Mouse (Mus musculus) lung, postnatal 25 days (tissue): ENCODE data around the gene Elovl5.
"Not testable (repeated sequence)": the region's sequence is repeated elsewhere in the genome, so short reads cannot be mapped to it uniquely, and the experiment has no call there.

Source experiments
- DNase-seq: peaks from one replicate; pipeline ENCODE4 v3.0.0; 2022; ENCODE audit warnings: low spot score

The Elovl5 gene

DNA sequence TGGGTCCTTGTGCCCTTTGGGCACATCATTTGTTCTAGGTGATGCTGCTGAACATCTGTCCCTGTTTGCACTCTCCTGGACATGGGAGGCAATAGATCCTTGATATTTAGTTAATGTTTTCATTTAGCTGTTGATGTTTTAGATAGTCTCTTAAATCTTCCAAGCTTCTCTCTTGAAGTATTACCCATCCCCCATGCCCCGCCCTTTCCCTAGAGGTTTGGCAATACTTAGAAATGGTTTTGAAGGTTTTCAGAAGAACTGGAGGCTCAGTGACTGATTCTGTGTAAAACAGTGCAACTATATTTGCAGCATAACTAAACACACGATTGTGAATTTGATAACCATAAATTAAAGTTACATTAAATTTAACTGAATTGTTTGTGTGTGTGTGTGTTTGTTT, 38.3 kb downstream of the Elovl5 start:
- DNase-seq, result no peak

DNA sequence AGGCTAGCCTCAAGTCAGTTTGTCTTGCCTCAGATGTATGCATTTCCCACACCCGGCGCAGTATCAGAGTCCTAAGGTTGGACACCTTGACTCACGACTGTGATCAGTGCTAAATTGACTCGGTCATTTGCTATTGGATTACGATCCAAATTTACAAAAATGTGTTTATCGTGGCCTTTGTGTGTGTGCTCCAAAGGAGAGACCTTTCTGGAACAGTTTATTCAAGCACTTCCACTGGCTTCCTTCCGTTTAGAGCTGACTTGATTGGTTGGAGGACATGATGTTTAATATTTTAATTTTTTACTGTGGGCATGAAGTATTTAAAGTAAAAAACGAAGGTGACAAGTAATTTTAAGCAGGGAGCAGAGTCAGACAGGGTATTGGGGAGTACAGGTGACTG, 38.8 kb downstream of the Elovl5 start:
- no peak for DNase-seq

DNA sequence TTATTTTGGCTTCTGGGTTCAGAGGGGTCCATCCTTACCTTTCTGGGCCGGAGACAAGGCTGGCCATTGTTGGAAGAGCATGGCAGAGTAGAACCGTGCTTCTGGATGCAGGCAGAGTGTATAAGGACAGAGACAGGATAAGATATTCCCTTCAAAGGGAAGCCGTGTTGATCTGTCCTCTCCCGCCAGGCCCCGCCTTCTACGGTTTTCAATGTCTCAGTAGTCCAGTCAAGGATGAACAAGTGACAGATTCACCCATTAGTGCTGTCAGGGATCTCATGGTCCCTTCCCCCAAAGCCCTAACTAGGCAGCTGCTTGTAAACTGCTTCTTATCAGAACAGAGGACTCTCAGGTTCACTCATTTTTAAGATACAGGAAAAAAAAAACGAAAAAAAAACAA, 41.2 kb downstream of the Elovl5 start:
- no peak for DNase-seq

DNA sequence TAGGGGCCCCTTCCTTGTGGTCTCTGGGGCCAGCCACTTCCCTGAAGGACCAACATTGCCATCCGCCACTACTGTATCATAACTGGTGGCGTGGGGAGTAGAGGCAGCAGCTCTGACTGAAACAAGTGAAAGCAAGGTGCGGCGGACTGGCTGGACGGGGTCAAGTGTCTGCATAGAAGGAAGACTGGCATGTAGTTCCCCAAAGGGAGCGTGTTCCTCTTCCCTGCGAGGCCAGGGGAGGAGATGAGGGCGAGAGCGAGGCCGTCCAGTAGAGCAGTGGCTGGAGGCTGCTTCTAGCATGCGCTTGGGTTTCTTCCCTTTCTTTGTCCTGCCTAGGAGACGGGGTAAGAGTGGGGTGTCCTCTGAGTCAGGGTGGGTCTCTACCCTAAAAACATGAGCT, 42.6 kb downstream of the Elovl5 start:
- DNase-seq, result no peak

DNA sequence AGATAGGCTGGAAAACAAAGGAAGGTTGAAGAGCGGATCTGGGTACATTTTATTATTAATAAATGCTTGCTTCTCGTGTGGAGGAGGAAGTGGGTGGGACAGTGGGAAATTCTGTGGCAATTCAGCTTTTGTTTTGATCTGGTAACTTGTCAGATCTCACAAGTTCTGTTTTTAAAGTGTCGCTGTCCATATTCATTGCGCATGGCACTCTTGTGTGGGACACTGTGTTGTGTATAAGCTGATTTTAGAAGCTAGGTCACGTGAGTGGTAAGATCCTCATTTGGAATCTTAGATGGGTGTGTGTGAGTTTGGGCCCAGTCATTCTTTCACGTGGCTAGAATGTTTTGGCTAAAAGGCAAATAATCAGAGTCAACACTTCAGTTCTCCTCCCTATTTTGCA, 44.2 kb downstream of the Elovl5 start:
- peak; percentile 56 for DNase-seq

DNA sequence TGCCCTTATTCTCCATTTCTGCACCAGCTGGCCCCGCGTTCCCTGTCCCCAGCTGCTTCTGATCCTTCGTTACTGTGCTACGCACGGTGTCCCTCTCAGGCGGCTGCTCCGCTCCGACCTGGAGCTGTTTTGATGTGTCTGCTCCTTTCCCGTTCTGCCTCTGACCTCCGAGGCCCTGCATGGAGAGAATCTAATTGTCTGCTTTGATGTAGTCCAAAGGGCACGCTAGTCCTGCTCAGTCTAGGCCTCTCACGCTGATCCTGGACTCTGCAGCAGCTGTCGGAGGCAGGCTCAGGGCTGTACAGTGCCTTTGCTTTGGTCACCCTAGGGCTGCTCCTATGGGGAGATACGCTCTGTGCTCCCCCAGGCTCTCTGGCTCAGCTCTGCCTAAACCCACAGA, 46.9 kb downstream of the Elovl5 start:
- DNase-seq, result no peak

DNA sequence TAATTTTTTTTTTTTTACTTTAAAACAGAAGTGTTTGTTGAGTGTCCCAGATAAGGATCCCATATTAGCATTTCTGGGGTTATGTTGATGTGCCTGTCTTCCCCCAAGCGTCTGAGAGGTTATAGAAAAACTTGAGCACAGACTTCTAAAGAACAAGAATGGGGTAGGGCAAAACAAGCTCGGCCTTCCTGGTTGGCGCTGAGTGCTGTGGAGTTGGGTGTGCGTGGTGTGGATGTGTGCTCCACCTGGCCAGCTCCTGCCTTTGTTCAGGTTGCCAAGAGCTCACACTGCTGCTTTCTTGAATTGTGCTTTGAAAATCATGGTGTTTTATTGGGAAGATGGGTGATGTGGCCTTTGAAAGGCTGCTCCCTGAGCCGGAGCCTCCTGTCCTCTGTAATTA, 48.1 kb downstream of the Elovl5 start:
- peak; percentile 62 for DNase-seq

DNA sequence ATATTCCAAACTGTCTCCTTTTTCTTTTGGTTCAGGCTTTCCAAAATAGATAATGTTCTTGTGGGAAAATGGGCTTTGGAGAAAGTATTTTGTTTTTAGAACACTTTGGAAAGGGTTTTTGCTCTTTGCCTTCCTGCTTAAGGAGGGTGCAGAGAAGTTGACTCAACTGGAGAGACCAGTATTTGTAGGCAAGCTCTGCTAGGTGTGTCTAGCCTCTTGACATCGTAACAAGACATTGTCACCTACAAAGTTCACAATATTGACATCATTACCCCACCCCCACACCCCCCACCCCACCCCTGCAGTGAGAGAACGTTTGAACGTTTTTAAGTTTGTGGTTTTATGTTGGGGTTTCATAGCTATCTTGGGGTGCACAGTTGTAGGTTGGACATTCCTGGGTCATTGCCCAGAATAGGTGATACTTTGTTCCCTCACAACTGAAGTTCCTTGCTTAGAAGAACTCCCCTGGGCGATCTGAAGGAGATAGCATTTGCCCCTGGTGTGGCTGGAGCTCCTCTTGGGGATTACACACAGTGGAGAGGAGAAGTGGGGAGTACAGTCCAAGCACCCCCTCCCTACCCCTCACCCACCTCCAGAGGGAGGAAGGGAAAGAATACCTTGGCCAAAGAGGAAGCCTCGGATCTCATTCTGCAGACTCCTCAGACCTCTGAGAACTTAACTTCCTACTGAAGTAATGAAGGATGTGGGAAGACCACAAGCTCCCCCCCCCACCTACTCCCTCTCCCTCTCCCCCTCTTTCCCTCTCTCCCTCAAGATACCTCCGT, 48.8 kb downstream of the Elovl5 start:
- DNase-seq, result no peak

DNA sequence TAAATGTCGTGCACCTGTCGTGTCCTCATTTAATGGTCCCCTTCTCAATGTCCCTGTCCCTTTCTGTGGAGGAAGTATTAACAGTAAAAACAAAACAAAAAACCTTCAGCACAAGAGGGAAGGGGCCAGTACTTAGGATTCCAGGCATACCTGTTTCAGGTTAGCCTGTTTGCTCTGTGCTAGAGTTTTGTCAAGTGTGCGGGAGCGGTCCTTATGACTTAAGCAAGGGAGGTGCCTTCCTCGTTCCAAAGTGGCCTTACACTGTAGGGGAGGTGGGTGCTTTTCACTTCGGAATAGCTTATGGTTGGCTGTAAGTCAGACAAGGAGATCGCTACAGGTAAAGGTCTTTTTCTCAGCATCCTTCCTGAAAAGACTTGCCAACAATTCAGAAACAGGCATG, 49.7 kb downstream of the Elovl5 start:
- peak; percentile 89 for DNase-seq

DNA sequence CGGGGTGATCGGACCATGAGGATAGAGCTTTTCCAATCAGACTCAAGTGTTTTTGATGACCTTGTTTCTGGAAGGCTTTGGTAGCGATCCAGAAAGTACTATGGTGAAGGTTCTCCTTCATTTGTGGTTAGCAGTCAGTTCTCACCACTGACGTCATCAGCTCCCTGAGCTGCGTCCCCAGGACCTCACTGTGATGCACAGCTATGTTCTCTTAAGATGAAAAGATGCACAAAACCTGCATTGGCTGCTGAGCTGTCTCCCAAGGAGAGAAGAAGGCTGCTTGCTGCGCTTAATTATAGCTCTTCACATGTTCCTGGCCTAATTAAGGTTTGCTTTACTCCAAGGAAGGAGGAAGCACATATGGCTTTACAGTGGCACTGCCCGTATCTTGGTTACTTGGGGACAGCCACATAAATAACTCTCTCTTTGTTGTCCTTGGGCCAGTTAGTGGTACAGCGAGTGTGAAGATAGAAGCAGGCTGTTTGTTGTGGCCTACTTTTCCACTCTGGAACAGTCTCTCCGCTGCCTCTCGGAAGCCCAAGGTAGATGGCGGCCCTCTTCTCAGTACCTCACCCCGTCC, 50.5 kb downstream of the Elovl5 start:
- no peak for DNase-seq

DNA sequence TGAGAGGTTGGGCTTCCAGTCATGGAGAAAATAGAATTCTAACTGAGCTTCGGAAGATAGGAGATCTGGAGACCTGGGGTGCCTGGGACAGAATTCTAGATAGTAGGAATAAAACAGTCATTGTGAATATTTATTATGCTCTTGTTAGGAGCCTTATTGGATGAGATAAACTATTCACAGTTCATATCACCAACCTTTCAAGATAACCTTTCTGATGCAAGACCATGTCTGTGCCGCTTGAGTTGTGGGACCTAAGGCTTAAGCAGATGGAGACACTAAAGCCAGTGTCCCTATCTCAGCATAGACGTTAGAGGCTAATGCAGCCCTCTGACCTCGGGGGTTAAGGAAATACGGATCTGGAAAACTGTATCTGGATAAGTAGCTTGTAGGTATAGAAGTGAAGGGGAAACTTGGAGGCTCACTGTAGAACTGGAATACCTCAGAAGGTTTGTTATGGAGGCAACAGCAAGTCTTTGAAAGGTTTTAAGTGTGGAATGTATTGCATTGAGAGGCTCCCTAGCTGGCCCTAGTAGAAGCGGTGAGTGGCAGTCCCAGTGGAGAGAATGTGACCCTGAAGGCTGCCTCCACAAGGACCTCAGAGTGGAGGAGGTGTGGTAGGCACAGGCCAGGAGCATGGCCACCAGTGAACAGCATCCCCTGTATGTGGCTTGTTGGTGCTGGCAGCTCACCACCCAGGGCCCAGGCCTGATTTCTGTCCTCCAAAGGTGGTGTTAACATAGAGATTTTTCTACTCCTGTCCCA, 52.2 kb downstream of the Elovl5 start:
- no peak for DNase-seq

DNA sequence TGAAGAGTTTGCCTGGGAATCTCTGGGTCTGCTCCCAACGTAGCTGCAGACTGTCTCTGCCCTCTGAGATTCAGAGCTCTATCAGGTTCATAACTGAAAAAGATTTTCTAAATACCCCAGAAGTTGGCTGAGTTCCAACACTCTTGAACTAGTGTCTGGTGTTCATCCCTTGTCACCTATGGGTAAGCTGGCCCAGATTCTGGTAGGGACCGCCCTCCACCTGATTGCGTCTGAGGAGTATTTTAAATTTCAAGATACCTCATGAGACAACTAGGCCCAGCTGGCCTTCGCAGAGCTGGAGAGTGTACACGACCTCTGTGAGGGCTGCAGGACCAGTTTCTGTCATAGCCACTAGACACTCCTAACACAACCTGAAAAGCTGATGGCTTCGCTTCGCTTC, 61.8 kb downstream of the Elovl5 start:
- DNase-seq, result no peak

DNA sequence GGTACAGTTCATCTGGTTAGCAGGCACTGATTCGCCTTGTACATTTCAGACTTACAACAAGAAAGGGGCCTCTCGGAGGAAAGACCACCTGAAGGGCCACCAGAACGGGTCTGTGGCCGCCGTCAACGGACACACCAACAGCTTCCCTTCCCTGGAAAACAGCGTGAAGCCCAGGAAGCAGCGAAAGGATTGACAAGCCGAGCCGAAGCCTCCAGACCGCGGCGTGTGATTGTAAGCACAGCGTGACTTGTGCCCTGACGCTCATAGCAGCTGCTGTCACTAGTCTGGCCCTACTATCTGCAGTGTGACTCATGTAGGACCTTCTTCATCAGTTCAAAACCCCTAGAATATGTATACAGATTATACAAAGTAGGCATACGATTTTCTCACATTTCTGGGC, 65.5 kb downstream of the Elovl5 start:
- no peak for DNase-seq

DNA sequence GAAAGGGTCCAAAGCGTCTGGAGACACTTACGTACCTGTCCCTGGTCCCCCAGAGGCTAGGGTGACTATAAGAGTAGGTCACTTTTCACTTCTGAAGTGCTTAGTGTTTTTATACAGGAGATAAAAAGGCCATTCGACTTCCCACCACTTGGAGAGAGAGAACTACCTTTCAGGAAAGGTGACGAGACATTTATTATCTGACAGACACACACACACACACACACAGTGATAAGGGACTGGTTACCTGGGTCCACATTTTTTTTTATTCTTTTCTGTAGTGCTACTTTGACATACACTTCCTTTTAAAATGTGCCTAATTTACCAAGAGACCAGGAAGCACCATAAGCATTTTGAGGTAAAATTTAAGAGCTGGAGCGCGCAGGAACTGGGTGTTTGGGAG, 66.4 kb downstream of the Elovl5 start:
- no peak for DNase-seq

DNA sequence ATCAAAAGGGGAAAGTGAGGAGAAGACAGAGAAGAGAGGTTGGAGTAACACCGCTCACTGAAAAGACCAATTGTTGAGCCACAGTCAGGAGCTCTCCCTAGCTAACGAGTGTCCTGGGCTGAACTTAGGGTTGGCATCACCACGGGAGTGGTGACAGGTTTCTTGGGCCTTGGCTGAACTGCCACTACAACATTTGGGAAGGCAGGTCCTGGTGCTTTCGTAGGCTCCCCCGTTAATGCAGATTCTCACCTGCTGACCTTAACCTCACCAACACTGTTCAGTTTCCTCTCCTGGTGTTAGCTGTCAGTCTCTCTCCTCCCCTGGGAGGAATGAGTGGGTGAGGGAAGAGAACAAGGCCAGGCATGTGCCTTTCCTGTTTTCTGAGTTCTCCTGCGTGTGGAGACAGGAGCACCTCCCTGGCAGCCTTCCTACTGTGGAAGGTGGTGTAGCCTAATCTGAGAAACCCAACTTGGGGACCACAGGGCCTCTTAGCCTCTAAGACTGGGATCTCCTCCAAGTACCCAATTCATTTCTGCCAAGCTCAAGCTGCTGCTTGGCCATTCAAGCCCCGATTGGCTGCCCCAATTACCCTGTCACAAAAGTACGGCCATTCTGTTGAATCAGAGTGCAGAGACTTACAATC, 69.1 kb downstream of the Elovl5 start:
- no peak for DNase-seq

DNA sequence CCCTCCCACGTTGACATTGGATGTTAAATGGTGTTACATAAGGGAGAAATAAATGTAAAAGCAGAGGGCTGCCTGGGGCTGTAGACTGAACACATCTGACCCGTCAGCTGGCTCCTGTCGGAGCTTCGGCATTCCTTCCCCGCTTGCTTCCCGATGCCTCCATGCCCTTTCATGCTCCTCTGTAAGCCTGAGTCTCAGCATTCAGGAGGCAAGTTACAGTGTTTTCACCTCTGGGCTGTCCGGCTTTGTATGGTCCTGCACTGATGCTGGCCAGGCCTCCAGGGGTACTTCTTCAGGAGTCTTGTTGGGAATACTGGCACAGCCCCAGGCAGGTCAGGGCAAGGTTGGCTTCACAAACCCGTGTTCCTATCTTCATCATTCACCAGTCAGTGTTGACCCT, 72.5 kb downstream of the Elovl5 start:
- DNase-seq, result no peak

DNA sequence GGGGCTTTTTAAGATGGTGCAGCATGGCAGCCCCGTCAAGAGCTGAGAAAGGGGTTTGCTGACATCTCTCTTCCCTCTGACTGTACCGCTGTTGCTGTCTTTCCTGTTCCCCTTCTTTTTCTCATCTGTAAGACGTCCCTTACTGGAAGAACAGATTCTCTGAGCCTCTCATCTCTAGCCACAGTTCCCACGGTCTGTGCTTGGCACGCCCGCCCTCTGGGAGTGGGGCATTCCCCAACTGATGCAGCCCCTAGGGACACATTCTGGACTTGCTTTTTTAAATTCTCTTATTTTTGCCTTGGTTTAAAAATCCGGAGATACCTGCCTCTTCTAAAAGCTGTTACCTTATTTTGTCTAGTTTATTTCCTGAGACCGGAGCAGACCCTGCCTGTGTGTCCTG, 73.1 kb downstream of the Elovl5 start:
- DNase-seq, result no peak

DNA sequence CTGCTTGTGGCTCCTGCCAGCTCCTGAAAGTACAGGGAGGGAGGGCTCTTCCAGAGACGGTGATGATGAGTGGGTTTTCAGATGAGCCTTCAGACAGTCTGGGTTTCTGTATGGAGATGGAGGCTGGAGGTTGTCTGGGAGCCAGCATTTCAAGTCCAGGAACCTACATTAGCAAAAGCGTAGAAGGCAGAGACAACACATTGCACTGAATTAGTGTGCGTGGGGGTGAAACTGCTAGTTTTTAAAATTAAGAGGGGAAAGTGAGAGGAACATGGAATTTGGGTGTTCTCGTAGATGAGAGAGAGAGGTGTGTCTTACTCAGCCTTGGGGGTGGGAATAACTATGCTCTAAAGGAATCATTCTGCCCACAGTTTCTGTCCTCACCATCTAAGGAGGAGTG, 74.5 kb downstream of the Elovl5 start:
- DNase-seq, result no peak

DNA sequence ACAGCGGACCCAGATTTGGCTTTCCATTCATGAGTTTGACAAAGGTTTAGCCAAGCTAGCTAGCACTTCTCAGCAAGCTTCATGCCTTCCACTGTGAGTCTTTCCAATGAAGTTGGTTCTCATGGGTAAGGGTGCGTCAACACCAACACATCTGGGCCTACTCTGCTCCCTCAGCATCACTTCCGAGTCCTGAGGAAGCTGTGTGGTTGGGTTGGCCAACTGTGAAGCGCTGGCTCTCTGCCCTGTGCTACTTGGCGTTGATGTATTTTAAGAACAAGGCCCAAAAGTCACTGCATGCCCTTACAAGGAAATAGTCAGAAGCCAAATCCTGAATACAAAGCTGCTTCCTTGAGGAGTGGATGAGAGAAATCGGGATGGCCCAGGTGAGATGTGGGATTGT, 75.1 kb downstream of the Elovl5 start:
- DNase-seq, result no peak

DNA sequence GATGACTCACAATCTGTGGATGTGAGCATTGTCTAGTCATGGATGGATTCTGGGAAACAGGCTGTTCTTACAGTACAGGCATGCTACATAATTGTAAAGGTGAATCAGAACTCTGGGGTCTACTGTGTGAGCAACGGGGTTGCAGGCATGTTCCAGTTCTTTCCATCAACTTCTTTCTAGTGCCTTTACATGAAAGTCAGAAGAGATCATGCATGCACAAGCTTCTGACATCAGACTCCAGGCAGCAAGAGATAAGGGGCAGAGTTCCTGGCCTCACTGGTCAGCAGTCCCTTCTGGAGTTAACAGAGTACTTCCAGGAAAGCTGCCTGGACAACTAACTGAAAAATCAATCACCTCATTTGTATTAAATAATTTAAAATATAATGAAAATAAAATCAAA, 75.9 kb downstream of the Elovl5 start:
- DNase-seq, result no peak

DNA sequence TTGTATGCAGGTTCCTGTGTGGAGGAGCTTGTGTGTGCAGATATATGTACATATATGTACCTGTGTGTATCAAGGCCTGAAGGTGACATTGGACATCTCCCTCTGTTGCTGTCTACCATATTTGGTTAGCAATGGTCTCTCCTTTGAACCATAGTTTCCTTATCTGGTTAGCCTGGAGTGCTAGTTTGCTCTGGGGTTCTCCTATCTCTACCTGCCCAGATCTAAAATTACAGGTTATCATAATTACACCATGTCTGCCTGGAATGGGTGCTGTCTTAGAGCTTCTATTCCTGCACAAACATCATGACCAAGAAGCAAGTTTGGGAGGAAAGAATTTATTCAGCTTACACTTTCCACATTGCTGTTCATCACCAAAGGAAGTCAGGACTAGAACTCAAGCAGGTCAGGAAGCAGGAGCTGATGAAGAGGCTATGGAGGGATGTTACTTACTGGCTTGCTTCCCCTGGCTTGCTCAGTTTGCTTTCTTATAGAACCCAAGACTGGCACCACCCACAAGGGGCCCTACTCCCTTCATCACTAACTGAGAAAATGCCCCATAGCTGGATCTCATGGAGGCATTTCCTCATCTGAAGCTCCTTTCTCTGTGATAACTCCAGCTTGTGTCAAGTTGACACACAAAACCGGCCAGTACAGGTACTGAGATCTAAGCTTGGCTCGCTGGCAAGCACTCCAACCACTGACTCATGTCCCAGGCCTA, 76.5 kb downstream of the Elovl5 start:
- not testable (repeated sequence) for DNase-seq

DNA sequence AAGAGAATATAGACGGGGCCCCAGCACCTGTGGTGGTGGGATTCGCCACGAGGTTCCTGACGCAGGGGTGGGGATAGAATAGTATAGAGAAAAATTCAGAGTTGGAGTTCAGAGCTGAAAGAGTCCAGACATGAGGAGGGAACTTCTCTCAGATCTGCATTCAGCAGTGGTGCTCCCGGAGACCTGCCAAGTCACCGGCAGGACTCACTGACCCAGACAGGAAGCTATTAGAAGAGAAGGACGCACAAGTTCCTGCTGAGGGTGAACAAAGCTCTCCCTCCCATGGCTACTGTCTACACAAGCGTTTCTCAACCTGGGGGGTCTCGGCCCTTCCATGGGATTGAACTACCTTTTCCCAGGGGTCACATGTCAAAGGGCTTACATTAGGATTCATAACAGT, 78.1 kb downstream of the Elovl5 start:
- DNase-seq, result no peak
